Mouse (Mus musculus): ENCODE data around the gene Tmem50b. TPM values are rescaled to one million over a fixed set of nuclear protein-coding genes. Genes with fewer than 3 reads are reported as not detected.

Tmem50b gene
- polyA plus RNA-seq, 1 experiment, result 27.7 TPM

GRCm38 (mm10) chr16:91595076-91595475 is 2.5 kb downstream of the Tmem50b start:
- Histone ChIP-seq H3K4me3 (ENCODE audit: insufficient read depth, low read length) (no peak overlapping the region), H3K27ac (ENCODE audit: insufficient read depth, low read length) (no peak overlapping the region), H3K4me1 (ENCODE audit: control insufficient read depth, insufficient read depth, low read length) (no peaks in the 10 kb centered on the region)
- no peak for TF ChIP-seq POLR2A (IDR thresholded peaks at IDR 0.05; ENCODE audit: low read depth, low read length)
- no peak for TF ChIP-seq CTCF (IDR thresholded peaks at IDR 0.05; ENCODE audit: borderline replicate concordance, insufficient read depth, low read length)

- Histone ChIP-seq H3K27ac (ENCODE audit: insufficient read depth, low read length) (no peak overlapping the region), H3K4me3 (ENCODE audit: insufficient read depth, low read length) (no peak overlapping the region), H3K4me1 (ENCODE audit: control insufficient read depth, insufficient read depth, low read length) (no peaks in the 10 kb centered on the region)
- TF ChIP-seq POLR2A (IDR thresholded peaks at IDR 0.05; ENCODE audit: low read depth, low read length), result no peak
- no peak for TF ChIP-seq CTCF (IDR thresholded peaks at IDR 0.05; ENCODE audit: borderline replicate concordance, insufficient read depth, low read length)
Measured at GRCm38 (mm10) chr16:91593262-91593661, 4.3 kb downstream of the Tmem50b start.

GRCm38 (mm10) chr16:91592162-91592561 is 5.4 kb downstream of the Tmem50b start:
- Histone ChIP-seq H3K27ac (ENCODE audit: insufficient read depth, low read length) (no peak overlapping the region), H3K4me1 (ENCODE audit: control insufficient read depth, insufficient read depth, low read length) (no peaks in the 10 kb centered on the region), H3K4me3 (ENCODE audit: insufficient read depth, low read length) (no peak overlapping the region)
- TF ChIP-seq CTCF (IDR thresholded peaks at IDR 0.05; ENCODE audit: borderline replicate concordance, insufficient read depth, low read length), result no peak
- TF ChIP-seq POLR2A (IDR thresholded peaks at IDR 0.05; ENCODE audit: low read depth, low read length), result no peak

- no peak overlapping the region for H3K27ac ChIP-seq (ENCODE audit: insufficient read depth, low read length)
- H3K4me1 ChIP-seq (ENCODE audit: control insufficient read depth, insufficient read depth, low read length), result no peaks in the 10 kb centered on the region
- TF ChIP-seq CTCF (IDR thresholded peaks at IDR 0.05; ENCODE audit: borderline replicate concordance, insufficient read depth, low read length) (no peak), POLR2A (IDR thresholded peaks at IDR 0.05; ENCODE audit: low read depth, low read length) (no peak)
- H3K4me3 ChIP-seq (ENCODE audit: insufficient read depth, low read length), result no peak overlapping the region
Measured at GRCm38 (mm10) chr16:91588703-91589102, 8.9 kb downstream of the Tmem50b start.

GRCm38 (mm10) chr16:91587730-91588453 is 9.7 kb downstream of the Tmem50b start:
- no peaks in the 10 kb centered on the region for H3K4me1 ChIP-seq (ENCODE audit: control insufficient read depth, insufficient read depth, low read length)
- TF ChIP-seq POLR2A (IDR thresholded peaks at IDR 0.05; ENCODE audit: low read depth, low read length) (no peak), CTCF (IDR thresholded peaks at IDR 0.05; ENCODE audit: borderline replicate concordance, insufficient read depth, low read length) (no peak)
- no peak overlapping the region for H3K27ac ChIP-seq (ENCODE audit: insufficient read depth, low read length)
- no peak overlapping the region for H3K4me3 ChIP-seq (ENCODE audit: insufficient read depth, low read length)

GRCm38 (mm10) chr16:91586244-91586643 is 11.4 kb downstream of the Tmem50b start:
- H3K27ac ChIP-seq (ENCODE audit: insufficient read depth, low read length), result no peak overlapping the region
- TF ChIP-seq POLR2A (IDR thresholded peaks at IDR 0.05; ENCODE audit: low read depth, low read length), result no peak
- no peak for TF ChIP-seq CTCF (IDR thresholded peaks at IDR 0.05; ENCODE audit: borderline replicate concordance, insufficient read depth, low read length)
- H3K4me3 ChIP-seq (ENCODE audit: insufficient read depth, low read length), result no peak overlapping the region
- H3K4me1 ChIP-seq (ENCODE audit: control insufficient read depth, insufficient read depth, low read length), result no peaks in the 10 kb centered on the region

- H3K27ac ChIP-seq (ENCODE audit: insufficient read depth, low read length), result no peak overlapping the region
- H3K4me1 ChIP-seq (ENCODE audit: control insufficient read depth, insufficient read depth, low read length), result no peaks in the 10 kb centered on the region
- TF ChIP-seq CTCF (IDR thresholded peaks at IDR 0.05; ENCODE audit: borderline replicate concordance, insufficient read depth, low read length) (no peak), POLR2A (IDR thresholded peaks at IDR 0.05; ENCODE audit: low read depth, low read length) (no peak)
- H3K4me3 ChIP-seq (ENCODE audit: insufficient read depth, low read length), result no peak overlapping the region
Measured at GRCm38 (mm10) chr16:91585617-91586016, 12.0 kb downstream of the Tmem50b start.

- Histone ChIP-seq H3K27ac (ENCODE audit: insufficient read depth, low read length) (no peak overlapping the region), H3K4me3 (ENCODE audit: insufficient read depth, low read length) (no peak overlapping the region), H3K4me1 (ENCODE audit: control insufficient read depth, insufficient read depth, low read length) (no peaks in the 10 kb centered on the region)
- no peak for TF ChIP-seq POLR2A (IDR thresholded peaks at IDR 0.05; ENCODE audit: low read depth, low read length)
- no peak for TF ChIP-seq CTCF (IDR thresholded peaks at IDR 0.05; ENCODE audit: borderline replicate concordance, insufficient read depth, low read length)
Measured at GRCm38 (mm10) chr16:91582307-91582706, 15.3 kb downstream of the Tmem50b start.

GRCm38 (mm10) chr16:91578980-91579720 is 18.4 kb downstream of the Tmem50b start:
- Histone ChIP-seq H3K4me3 (ENCODE audit: insufficient read depth, low read length) (no peak overlapping the region), H3K27ac (ENCODE audit: insufficient read depth, low read length) (no peak overlapping the region), H3K4me1 (ENCODE audit: control insufficient read depth, insufficient read depth, low read length) (no peaks in the 10 kb centered on the region)
- no peak for TF ChIP-seq POLR2A (IDR thresholded peaks at IDR 0.05; ENCODE audit: low read depth, low read length)
- TF ChIP-seq CTCF (IDR thresholded peaks at IDR 0.05; ENCODE audit: borderline replicate concordance, insufficient read depth, low read length), result no peak

- H3K27ac ChIP-seq (ENCODE audit: insufficient read depth, low read length), result no peak overlapping the region
- TF ChIP-seq POLR2A (IDR thresholded peaks at IDR 0.05; ENCODE audit: low read depth, low read length) (no peak), CTCF (IDR thresholded peaks at IDR 0.05; ENCODE audit: borderline replicate concordance, insufficient read depth, low read length) (no peak)
- H3K4me1 ChIP-seq (ENCODE audit: control insufficient read depth, insufficient read depth, low read length), result no peaks in the 10 kb centered on the region
- H3K4me3 ChIP-seq (ENCODE audit: insufficient read depth, low read length), result no peak overlapping the region
Measured at GRCm38 (mm10) chr16:91575151-91575550, 22.4 kb downstream of the Tmem50b start.
